Mouse (Mus musculus) G1E-ER4 (cell line): Measurements from ENCODE around the gene Ackr1. TPM values are rescaled to one million over a fixed set of nuclear protein-coding genes. Genes with fewer than 3 reads are reported as not detected.

Experiments used
- GATA1 ChIP-seq: IDR thresholded peaks from one replicate; pipeline ENCODE4 v1.8.0; 2012; ENCODE audit warnings: low read length, inconsistent platforms
- polyA plus RNA-seq: library from polyadenylated mRNA; stranded (reverse); fragments of >175 nt; gene quantifications from 2 replicates; pipeline ENCODE4 v1.2.3, GENCODE M21; 2012

Ackr1 gene
- polyA plus RNA-seq, 1 experiment, result not detected

DNA sequence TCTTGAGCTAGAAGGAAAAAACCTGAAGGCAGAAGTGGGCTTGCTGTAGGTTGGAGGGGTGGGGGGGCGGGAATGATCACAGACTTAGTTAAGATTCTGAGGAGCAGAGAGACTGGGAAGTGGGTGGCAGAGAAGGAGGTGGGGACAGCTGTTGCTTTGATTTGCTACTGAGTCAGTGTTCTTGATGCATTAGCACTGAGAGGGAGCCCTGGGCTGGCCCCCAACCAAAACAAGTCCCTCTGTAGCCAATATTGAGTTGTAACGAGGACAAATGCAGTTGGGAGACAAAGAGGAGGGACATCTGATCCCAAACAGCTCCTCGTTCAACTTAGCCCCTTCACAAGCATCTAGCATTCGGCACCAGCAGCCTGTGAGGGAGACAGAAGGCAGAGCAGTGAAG is 24.2 kb upstream of the Ackr1 start:
- no peak for TF ChIP-seq GATA1

DNA sequence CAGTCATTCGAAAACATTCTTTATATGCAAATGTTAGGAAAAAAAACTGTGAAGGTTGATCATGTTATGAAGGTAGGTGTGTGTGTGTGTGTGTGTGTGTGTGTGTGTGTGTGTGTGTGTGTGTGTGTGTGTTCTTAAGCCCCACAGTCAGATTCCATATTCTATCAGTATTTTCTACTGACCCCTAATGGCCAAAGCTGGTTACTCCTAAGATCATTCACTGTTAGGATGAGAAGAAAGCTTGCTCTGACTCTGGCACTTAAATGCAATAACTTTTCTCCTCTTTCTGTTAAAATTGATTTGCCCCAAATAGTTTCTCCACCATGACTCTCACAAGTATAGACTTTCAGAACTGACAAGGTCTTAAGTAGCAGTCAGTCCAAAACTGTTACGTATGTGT is 23.1 kb upstream of the Ackr1 start:
- no peak for TF ChIP-seq GATA1

DNA sequence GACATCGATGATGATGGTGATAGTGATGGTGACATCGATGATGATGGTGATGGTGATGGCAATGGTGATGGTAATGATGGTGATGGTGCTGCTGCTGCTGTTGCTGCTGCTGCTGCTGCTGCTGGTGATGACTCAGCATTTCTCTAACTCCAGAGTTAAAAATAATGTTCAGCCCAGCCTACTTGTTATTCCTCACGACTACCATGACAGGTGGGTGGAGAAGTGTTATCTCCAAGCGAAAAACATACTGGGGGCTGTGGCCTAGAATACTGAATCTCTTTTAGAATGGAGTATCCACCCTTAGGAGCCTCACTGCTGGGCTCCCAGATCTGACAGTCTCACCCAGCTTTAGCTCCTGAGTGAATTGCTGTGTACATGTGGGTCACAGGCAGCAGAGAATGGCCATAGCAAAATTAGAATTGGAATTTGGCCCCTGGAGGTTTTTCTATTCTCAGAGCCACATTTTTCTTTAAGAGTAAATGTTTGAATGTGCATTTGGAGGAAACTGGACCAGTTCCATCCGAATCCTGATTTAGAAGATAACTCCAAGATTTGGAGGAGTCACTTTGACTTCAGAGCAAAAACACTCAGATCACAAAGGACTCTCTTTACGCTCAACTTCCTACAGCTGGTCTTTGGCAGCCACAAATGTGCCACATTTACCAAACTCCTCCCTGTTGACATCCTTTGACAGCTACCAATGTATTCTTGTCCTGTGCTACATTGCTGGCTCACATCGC is 21.7 kb upstream of the Ackr1 start:
- no peak for TF ChIP-seq GATA1

DNA sequence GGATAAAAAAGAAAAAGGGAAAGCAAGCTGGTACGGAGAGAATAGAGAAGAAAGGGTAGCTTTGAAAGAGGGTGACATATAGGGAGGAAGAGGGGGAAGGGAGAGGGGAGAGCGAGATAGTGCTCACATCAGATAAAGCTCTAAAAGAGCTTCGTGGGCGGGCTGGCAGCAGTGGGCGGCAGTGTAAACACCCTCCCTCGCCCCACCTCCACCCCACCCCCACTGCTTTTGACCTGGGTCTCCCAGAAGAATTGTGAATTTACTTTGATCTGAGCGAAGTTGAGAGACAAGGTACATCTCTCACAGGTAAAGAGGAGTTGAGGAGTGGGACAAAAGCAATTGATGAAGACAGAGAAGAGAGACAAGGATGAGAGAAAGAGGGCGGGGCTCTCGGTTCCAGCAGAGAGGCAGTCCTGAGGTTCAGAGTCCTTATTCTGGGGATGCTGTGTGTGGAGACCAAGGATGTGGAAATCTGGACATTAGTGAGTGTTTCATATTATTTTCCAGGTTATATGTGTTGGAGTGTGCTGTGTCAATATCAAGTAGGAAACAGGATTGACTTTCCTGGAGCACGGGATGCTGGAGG is 16.9 kb upstream of the Ackr1 start, which contains the start of gene Aim2:
Gene Aim2, plus strand, starts transcription at position 508 of the 586 bp plus-strand sequence.
- TF ChIP-seq GATA1, result no peak

DNA sequence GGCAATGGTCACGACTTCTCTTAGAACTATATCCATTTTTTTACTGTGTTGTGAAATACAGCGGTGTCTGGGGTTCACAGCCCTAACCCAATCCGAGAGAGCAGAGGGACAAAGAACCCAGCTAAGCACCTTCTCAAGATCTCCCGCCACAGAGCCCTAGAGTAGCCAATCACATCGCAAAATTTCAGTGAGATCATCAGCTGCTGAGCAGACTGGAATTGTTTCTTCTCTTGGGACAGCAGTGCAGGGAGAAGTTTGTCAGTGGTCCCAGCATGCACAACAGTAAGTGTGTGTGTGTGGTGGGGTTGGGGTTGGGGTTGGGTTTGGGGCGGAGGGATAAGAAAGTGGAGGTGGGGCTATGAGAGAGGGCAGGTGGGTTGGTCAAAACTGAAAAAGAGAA is 16.4 kb upstream of the Ackr1 start:
- no peak for TF ChIP-seq GATA1

DNA sequence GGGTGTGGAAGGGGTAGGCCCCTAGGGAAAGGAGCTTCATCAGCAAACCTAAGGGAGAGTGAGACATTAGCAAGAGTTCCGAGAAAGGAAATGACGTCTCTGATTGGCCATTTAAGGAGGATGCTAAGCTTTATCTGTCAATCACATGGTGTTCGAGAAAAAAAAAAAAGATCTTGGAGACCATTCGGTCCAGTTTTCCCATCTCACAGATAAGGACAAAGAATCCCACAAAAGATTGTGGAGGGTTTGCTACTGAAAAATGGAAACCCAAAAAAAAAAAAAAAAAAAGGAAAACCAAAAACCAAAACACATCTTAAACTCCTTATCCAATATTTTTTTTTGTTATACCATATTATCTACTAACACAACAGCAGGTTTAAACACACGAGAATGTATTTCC is 15.6 kb upstream of the Ackr1 start:
- no peak for TF ChIP-seq GATA1

DNA sequence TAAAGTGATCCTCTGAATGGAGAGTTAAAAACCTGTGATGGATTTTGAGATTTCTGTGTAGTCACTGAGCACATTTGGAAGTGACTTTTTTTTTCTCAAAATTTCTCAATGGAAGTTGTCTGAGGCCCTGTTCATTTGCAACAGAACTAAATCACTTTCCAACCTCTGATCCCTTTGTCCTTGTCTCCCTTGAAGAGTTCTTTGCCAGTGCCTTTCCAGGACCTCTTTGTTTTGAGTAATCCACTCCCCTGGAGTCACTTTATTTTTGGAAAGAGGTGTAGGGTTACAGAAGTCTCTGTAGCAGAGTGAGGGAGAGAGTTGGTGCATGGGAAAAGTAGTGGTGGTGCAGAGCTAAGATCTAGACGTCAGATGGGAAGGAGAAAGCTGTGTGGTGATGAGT is 15.0 kb upstream of the Ackr1 start:
- TF ChIP-seq GATA1, result no peak

DNA sequence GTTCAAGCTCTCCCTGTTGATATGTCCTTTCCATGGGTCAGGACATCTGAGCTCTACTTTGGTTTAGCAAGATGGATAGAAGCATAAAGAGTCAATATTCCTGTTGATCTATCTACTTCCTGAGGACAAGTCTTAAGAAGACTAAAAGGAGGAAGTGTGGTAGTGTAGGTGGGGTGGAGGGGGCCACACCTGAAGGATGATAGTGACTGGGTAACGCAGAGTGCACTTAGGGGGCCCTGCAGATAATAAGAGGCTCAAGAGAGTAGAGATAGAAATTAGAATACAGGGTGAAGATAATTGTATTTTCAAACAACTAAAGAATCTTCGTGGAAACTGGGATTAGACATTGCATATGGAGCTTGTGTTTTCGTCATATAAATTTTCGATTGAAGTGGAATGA is 11.6 kb upstream of the Ackr1 start:
- no peak for TF ChIP-seq GATA1

DNA sequence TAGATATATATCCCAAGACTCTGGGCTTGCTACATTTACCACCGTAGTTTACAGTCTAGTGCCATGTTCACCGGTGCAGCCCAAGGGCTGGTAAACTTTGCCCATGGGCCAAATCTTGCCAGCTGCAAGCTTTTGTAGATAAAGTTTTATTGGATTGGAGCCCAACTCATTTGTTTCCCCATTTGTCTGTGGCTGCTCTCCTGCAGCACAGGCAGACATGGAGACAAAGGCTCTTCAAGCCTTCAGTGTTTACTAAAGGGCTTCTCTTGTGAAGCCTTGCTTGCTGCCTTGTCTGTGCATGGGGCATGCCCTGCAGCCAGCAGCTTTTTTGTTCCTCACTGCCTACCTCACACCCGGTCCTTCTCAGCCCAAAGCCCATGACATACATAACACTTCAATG is 10.4 kb upstream of the Ackr1 start:
- TF ChIP-seq GATA1, result no peak

DNA sequence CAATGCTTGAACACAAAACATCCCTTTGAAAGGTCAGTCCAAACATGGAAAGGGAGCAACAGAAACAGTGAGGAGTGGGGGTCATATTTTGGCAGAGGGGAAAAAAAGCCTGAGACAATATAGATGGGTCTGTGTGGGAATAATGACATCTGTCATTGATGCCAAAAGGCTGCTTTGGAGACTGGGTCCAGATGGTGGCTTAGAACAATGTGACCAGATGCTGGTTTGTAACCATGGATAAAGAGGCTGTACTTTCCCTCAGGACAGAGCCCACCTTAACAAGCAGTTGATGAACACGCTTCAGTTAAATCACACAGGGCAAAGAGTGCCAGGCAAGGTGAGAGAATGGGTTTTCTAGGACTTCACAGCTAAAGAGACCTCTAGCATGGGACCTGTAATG is 8.9 kb upstream of the Ackr1 start:
- no peak for TF ChIP-seq GATA1

DNA sequence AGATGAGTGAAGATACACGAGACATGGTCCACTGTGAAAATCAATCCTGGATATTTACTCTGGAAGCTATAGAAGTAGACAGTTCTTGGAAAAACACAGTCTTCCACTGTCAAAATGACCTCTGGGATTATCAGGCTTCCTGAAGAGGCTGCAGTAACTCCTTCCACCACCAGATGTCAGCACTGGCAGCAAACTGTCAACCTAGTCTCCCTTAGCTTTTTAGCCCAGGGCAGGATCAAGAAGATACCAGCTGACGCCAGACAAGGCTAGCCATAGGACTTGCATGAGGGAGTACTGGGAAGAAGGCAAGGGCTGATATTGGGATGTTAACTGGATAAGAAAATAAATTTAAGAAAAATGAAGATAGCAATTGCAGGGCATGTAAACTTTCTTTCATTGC is 6.0 kb upstream of the Ackr1 start:
- TF ChIP-seq GATA1, result no peak

DNA sequence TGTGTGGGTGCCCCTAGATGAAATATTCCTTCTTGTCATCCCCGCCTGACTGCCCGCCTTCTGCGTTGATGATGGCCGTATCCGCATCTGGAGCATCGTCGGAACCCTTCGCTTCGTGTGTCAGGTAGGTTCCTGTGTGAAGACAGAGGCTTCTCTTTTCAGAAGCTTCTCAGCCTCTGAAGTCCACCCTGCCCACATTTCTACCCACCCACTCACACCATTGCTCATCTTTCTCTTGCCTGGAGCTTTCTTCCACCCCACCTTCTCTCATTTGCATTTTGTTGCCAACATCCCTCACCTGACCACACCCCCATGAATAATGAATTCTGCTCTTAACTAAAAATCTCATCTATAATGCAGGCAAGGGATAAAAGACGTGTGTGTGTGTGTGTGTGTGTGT is 3.5 kb upstream of the Ackr1 start:
- no peak for TF ChIP-seq GATA1

DNA sequence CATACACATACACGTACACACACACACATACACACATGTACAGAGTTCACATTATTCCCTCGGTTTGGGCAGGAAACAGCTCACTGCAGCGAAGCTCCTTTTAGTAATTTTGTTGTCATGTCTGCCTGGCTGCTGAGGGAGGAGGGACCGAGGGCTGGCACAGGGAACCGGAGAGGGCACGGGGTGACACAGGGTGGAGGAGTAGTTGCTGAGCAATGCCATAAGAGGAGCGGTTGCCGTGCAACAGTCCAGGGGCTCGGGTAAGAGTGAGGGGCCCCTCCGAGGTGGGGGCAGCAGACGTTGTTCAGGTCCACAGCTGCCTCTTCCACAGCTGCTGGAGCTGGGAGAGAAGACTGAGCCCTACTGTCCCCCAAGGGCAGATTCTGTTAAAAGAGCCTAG is 2.4 kb upstream of the Ackr1 start:
- TF ChIP-seq GATA1, result no peak

DNA sequence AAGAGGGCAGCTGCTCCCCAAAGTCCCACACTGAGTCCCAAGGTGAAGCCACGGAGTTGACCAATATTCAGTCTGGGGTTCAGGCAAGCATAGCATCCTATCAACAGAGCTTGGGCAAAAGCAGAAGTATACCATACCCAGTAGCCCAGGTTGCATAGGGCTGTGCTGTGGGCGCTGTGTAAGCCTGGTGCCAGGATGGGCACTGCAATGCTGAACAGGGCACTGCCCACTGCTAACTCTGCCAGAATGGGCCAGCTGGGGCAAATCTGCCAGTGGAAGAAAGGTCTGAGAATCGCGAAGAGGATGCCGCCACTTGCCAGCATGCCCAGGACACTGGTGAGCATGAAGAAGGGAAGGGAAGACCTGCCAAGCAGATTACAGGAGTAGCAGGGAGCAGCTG is 1.1 kb downstream of the Ackr1 start:
- no peak for TF ChIP-seq GATA1

DNA sequence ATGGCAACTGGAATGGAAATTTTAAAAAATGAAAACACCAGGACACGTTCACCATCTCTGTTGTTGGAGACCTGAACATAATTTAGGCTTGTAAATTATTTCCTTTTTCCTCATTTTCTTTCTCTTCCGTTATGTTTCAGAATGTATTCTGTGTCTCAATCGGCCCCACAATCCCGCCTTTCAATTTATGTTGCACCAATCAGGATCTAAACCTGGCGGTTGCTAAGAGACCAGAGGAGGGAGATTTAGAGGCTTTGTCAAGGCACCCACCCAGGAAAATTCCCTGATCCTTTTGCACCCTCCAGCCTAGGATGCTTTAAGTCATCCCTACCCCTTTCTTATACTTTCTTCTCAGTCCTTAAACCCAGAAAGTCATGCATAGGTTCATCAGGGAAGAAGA is 3.8 kb downstream of the Ackr1 start:
- TF ChIP-seq GATA1, result no peak

DNA sequence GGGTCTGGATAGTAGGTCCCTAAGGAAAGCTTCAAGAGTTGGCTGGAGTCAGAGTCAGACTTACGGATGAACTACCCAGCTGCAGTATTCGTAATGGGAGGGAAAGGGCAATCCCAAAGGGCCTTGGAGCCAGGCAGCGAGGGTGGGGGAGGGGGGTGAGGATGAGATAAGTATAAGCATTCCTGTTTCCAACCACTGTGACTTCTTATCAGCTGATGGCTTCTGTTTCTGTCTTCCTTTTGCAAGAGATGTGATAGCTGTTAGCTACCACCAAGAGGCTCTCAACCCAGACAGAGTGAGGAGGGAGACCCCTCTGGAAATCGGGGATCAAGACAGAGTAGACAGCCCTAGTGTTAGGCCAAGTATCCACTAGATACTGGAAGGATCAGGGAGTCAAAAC is 4.4 kb downstream of the Ackr1 start:
- TF ChIP-seq GATA1, result peak; percentile 73

DNA sequence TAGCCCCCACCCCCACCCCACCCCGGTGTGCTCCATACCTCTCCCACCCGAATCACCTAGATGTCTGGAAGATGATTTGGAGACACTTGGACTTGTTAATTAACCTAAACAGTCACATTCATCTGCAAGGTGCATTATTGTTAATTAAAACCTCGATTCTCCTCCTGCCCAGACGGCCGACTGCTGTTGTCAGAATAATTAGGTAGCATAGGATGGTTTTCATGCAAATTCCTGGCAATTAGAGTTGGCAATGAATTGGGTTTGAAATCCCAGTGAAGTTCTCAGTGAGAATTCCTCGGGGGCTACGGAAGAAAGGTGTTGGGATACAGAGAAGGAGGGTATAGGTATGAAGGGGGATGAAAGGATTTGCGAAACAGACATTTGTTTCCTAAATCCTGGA is 5.1 kb downstream of the Ackr1 start:
- TF ChIP-seq GATA1, result no peak
